Mouse (Mus musculus) stomach, postnatal 0 days (tissue): ENCODE results near the gene Mrps18a.

Experiments used
- CTCF ChIP-seq: IDR thresholded peaks from 2 replicates; pipeline ENCODE4 v1.5.1; 2016; ENCODE audit warnings: antibody characterized with exemption, low read depth, mild to moderate bottlenecking, moderate library complexity
- EP300 ChIP-seq: optimal IDR thresholded peaks from 2 replicates; pipeline ENCODE3; 2016; ENCODE audit warnings: antibody characterized with exemption

DNA sequence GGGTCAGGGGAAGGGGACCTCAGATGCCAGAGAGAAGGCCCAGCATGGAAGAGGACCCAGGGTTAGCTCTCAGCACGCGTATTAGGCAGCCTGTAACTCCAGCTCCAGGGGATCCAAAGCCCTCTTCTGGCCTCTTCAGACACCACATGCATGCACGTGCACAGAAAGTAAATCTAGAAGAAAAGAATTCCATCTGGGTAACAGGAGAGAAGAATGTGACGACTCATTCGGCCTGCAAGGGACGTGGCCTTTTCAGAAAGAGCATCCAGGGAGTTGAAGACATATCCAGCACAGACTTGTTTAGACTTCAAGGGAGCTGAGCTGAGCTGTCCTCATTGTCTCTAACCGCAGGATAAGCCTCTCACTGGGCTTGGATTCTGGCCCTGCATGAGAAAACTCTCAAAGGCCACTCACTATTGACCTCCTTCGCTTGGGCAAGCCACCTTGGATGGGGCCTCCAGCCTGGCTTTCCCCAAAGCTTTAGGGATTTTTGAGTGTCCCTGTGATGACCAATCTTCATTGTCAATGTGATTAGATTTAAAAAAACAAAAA, 8.1 kb upstream of the Mrps18a start:
- TF ChIP-seq CTCF: peak; percentile 32
- TF ChIP-seq EP300: no peak
